Mouse (Mus musculus): ENCODE data around the gene Casp8ap2.

Gene Casp8ap2

GRCm38 (mm10) chr4:32615034-32615881 is at the start of gene Casp8ap2:
Gene Casp8ap2, plus strand, starts transcription at chr4:32615451.
- peak; percentile 100 for DNase-seq

GRCm38 (mm10) chr4:32569054-32569453 is 46.2 kb upstream of the Casp8ap2 start:
- no peak for DNase-seq

GRCm38 (mm10) chr4:32569995-32570938 is 45.0 kb upstream of the Casp8ap2 start:
- peak; percentile 19 for DNase-seq

GRCm38 (mm10) chr4:32570939-32571317 is 44.3 kb upstream of the Casp8ap2 start:
- DNase-seq, result no peak

- no peak for DNase-seq
Measured at GRCm38 (mm10) chr4:32571441-32571840, 43.8 kb upstream of the Casp8ap2 start.

- DNase-seq, result peak; percentile 72
Measured at GRCm38 (mm10) chr4:32572118-32572517, 43.1 kb upstream of the Casp8ap2 start.

- no peak for DNase-seq
Measured at GRCm38 (mm10) chr4:32573586-32573985, 41.7 kb upstream of the Casp8ap2 start.

GRCm38 (mm10) chr4:32574604-32575003 is 40.6 kb upstream of the Casp8ap2 start:
- DNase-seq, result no peak

GRCm38 (mm10) chr4:32575165-32575564 is 40.1 kb upstream of the Casp8ap2 start:
- DNase-seq, result no peak

GRCm38 (mm10) chr4:32579850-32580249 is 35.4 kb upstream of the Casp8ap2 start:
- DNase-seq, result no peak

GRCm38 (mm10) chr4:32584181-32584580 is 31.1 kb upstream of the Casp8ap2 start:
- no peak for DNase-seq

- peak; percentile 71 for DNase-seq
Measured at GRCm38 (mm10) chr4:32586596-32586995, 28.7 kb upstream of the Casp8ap2 start.

GRCm38 (mm10) chr4:32587543-32587942 is 27.7 kb upstream of the Casp8ap2 start:
- no peak for DNase-seq

- no peak for DNase-seq
Measured at GRCm38 (mm10) chr4:32588237-32588636, 27.0 kb upstream of the Casp8ap2 start.

- DNase-seq, result peak; percentile 71
Measured at GRCm38 (mm10) chr4:32601135-32601534, 14.1 kb upstream of the Casp8ap2 start.

- DNase-seq, result no peak
Measured at GRCm38 (mm10) chr4:32602660-32603059, 12.6 kb upstream of the Casp8ap2 start, which contains the start of gene Gja10. Gene Gja10, minus strand, starts transcription at chr4:32602760.

GRCm38 (mm10) chr4:32621637-32622036 is 6.4 kb downstream of the Casp8ap2 start:
- DNase-seq, result no peak

- no peak for DNase-seq
Measured at GRCm38 (mm10) chr4:32651669-32652068, 36.4 kb downstream of the Casp8ap2 start.

GRCm38 (mm10) chr4:32656146-32656904 is 41.1 kb downstream of the Casp8ap2 start:
- peak; percentile 28 for DNase-seq

- DNase-seq, result peak; percentile 97
Measured at GRCm38 (mm10) chr4:32656918-32657662, 41.8 kb downstream of the Casp8ap2 start, which contains the start of gene Mdn1. Gene Mdn1, plus strand, starts transcription at chr4:32657119.

GRCm38 (mm10) chr4:32665843-32666242 is 50.6 kb downstream of the Casp8ap2 start:
- no peak for DNase-seq

- DNase-seq, result peak; percentile 6
Measured at GRCm38 (mm10) chr4:32668291-32668690, 53.0 kb downstream of the Casp8ap2 start.

Measured in retina, postnatal 1 day (tissue).